1 mouse cellular context compared by ENCODE assay signal in the genomic region with DNA sequence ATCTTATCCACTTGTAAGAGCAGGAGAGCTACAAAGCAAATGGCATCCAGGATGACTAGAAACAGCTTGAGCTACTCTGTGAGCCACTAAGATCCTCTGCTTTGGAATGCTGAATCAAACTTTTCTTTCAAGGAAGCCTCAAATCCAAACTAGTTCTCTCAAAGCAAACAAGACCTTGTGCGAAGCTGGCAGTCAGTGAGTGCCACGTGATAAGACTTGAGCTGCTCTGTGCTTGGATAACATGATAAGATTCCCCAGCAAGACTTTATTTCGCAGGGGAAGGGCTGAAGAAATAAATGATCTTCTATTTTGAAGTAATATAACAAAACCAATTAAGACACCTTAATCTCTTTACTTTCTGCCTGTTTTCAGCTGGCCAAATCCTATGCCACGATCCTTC.
TF ChIP-seq lines count a peak whose summit lies in the region.

No protein-coding gene starts in this region.

TF ChIP-seq in MEL, 35 proteins besides CTCF, POLR2A, EP300 and RAD21:
- TF ChIP-seq USF2 (IDR thresholded peaks at IDR 0.05; ENCODE audit: borderline replicate concordance in 1 of 2, insufficient read depth in 1 of 2, low read depth in 1 of 2, low read length in 2 of 2), result peak in 1 of 2 experiments; percentile 7; a peak in 1 of 4 replicates
- no peak for TF ChIP-seq NRF1 (IDR thresholded peaks at IDR 0.05; ENCODE audit: insufficient read depth, low read depth, low read length, poor library complexity, severe bottlenecking)
- TF ChIP-seq MAX (IDR thresholded peaks at IDR 0.05; ENCODE audit: low read length), result peak; percentile 62
- no peak for TF ChIP-seq POLR2AphosphoS5 (IDR thresholded peaks at IDR 0.05; ENCODE audit: borderline replicate concordance, low read depth, low read length)
- no peak for TF ChIP-seq ZNF384 (IDR thresholded peaks at IDR 0.05; ENCODE audit: low read depth, low read length)
- TF ChIP-seq USF1 (IDR thresholded peaks at IDR 0.05; ENCODE audit: low read depth, low read length), result peak; percentile 79
